Mouse (Mus musculus): ENCODE results near the gene Pde2a. TPM values are rescaled to one million over a fixed set of nuclear protein-coding genes. Genes with fewer than 3 reads are reported as not detected.

Pde2a gene
- total and polyA plus RNA-seq, 2 experiments from 2014 or later, result 33.8 to 53.9 TPM

- no peak for TF ChIP-seq CTCF (IDR thresholded peaks at IDR 0.05)
Observed at GRCm38 (mm10) chr7:101503803-101504202, 82.3 kb downstream of the Pde2a start.

GRCm38 (mm10) chr7:101504507-101504906 is 83.0 kb downstream of the Pde2a start:
- Histone ChIP-seq H3K36me3 (ENCODE audit: insufficient read depth, low read length) (peaks cover 5% of the 10 kb centered on the region; the same call in 1 of the 2 replicates), H3K9ac (replicated peaks; ENCODE audit: low read length, poor library complexity, severe bottlenecking) (peak overlapping the region; percentile 19; the same call in 1 of the 2 replicates), H3K4me3 (ENCODE audit: low read depth, low read length) (peak overlapping the region; percentile 17), H3K9me3 (ENCODE audit: low read length) (no peaks in the 10 kb centered on the region), H3K4me1 (ENCODE audit: insufficient read depth, low read length) (no peaks in the 10 kb centered on the region), H3K27ac (ENCODE audit: low read depth, low read length) (no peak overlapping the region), H3K27me3 (ENCODE audit: insufficient read depth, low read length) (peaks cover 7% of the 10 kb centered on the region; the same call in 1 of the 2 replicates), H3K4me2 (ENCODE audit: low read depth, low read length, poor library complexity, severe bottlenecking) (peak overlapping the region; percentile 42)
- 14% methylated on average over 24 of the region's 24 CpGs for WGBS
- ATAC-seq (ENCODE audit: low FRiP score), result no peak
- DNase-seq (ENCODE audit: low spot score), result no peak
- no peak for TF ChIP-seq CTCF (IDR thresholded peaks at IDR 0.05)

More at GRCm38 (mm10) chr7:101503803-101504202, 82.3 kb downstream of the Pde2a start:
- Histone ChIP-seq H3K9ac (replicated peaks; ENCODE audit: low read length, poor library complexity, severe bottlenecking) (0 out of 2 replicates have a peak overlapping the region, but pooled peaks have one; percentile 19), H3K4me2 (ENCODE audit: low read depth, low read length, poor library complexity, severe bottlenecking) (no peak overlapping the region), H3K27me3 (ENCODE audit: insufficient read depth, low read length) (peaks cover 7% of the 10 kb centered on the region; the same call in 1 of the 2 replicates), H3K27ac (ENCODE audit: low read depth, low read length) (no peak overlapping the region), H3K36me3 (ENCODE audit: insufficient read depth, low read length) (peaks cover 5% of the 10 kb centered on the region; the same call in 1 of the 2 replicates), H3K4me1 (ENCODE audit: insufficient read depth, low read length) (no peaks in the 10 kb centered on the region), H3K4me3 (ENCODE audit: low read depth, low read length) (no peak overlapping the region), H3K9me3 (ENCODE audit: low read length) (no peaks in the 10 kb centered on the region)
- WGBS, result 49% methylated on average over 7 of the region's 7 CpGs
- DNase-seq (ENCODE audit: low spot score), result no peak
- ATAC-seq (ENCODE audit: low FRiP score), result no peak

DNA sequence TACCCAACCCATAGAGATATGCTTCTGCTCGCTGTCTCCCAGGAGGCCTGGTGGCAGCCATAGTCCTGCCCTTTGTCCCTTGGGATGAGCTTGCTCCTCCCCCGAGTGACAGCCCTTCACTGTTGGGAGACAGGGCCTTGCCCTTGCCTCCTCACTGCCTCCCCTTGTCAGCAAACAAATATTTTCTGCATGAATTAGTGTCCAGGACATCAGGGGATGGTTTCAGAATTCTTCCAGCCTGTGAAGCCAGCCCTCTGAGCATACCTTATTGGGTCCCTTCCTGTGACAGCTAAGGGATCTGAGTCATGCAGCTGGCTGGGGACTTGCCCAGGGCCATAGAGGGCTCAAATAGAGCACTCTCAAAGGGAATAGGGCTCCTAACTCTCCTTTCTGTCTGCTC is 87.7 kb downstream of the Pde2a start:
- Histone ChIP-seq H3K36me3 (ENCODE audit: insufficient read depth, low read length) (peaks cover 8% of the 10 kb centered on the region), H3K4me1 (ENCODE audit: insufficient read depth, low read length) (no peaks in the 10 kb centered on the region), H3K4me3 (ENCODE audit: low read depth, low read length) (no peak overlapping the region), H3K9me3 (ENCODE audit: low read length) (no peaks in the 10 kb centered on the region), H3K9ac (replicated peaks; ENCODE audit: low read length, poor library complexity, severe bottlenecking) (no peak overlapping the region), H3K4me2 (ENCODE audit: low read depth, low read length, poor library complexity, severe bottlenecking) (no peak overlapping the region), H3K27ac (ENCODE audit: low read depth, low read length) (no peak overlapping the region), H3K27me3 (ENCODE audit: insufficient read depth, low read length) (peaks cover 2% of the 10 kb centered on the region; the same call in 1 of the 2 replicates)
- 54% methylated on average over 2 of the region's 2 CpGs for WGBS
- ATAC-seq (ENCODE audit: low FRiP score) (no peak), DNase-seq (ENCODE audit: low spot score) (no peak)
- no peak for TF ChIP-seq CTCF (IDR thresholded peaks at IDR 0.05)

- TF ChIP-seq CTCF (IDR thresholded peaks at IDR 0.05), result no peak
Observed at GRCm38 (mm10) chr7:101513655-101514054, 92.2 kb downstream of the Pde2a start.

DNA sequence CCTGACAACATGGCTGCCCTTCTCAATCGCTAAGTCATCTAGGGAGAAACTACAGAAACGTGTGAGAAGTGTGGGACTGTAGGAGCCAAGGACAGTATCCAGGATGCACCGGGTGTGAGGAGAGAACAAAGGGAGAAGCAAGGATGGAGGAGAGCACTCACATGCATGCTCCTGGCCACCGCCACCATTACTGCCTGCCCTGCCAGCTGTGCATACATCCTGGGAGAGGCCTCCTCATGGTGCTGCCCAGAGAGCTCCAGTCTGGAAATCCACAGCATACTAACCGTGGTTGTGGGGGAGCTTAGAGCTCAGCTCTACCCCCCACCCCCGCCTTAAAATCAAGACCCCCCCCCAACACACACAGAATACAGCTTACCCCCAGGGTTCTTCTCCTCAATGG is 93.3 kb downstream of the Pde2a start:
- no peak for TF ChIP-seq CTCF (IDR thresholded peaks at IDR 0.05)
- Histone ChIP-seq H3K4me3 (ENCODE audit: low read depth, low read length) (no peak overlapping the region), H3K36me3 (ENCODE audit: insufficient read depth, low read length) (peaks cover 4% of the 10 kb centered on the region; the same call in 1 of the 2 replicates)

More at GRCm38 (mm10) chr7:101513655-101514054, 92.2 kb downstream of the Pde2a start:
- Histone ChIP-seq H3K9ac (replicated peaks; ENCODE audit: low read length, poor library complexity, severe bottlenecking) (no peak overlapping the region), H3K9me3 (ENCODE audit: low read length) (no peaks in the 10 kb centered on the region), H3K27ac (ENCODE audit: low read depth, low read length) (no peak overlapping the region), H3K36me3 (ENCODE audit: insufficient read depth, low read length) (peaks cover 4% of the 10 kb centered on the region; the same call in 1 of the 2 replicates), H3K4me1 (ENCODE audit: insufficient read depth, low read length) (no peaks in the 10 kb centered on the region), H3K27me3 (ENCODE audit: insufficient read depth, low read length) (no peaks in the 10 kb centered on the region), H3K4me3 (ENCODE audit: low read depth, low read length) (no peak overlapping the region), H3K4me2 (ENCODE audit: low read depth, low read length, poor library complexity, severe bottlenecking) (no peak overlapping the region)
- ATAC-seq (ENCODE audit: low FRiP score) (no peak), DNase-seq (ENCODE audit: low spot score) (peak; percentile 70)
- WGBS, result 54% methylated on average over 7 of the region's 7 CpGs

DNA sequence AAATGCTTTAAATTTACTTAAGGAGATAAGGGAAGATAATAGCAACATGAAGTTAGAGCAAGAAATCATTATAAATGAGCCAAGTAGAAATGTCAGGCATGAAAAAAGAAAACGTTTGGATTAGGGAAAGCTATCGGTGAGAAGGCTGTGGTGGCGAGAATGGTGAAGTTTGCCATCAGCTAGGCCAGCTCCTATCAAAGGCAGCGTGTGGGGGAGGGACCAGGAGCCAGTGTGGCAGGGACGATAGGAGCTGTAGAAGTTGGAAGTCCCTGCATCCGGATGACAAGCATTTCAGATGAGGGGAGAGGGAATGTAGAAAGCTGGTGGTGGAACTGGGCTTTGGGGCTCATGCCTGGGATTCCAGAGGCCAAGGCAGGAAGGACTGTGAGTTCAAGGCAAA is 93.8 kb downstream of the Pde2a start:
- 29% methylated on average over 6 of the region's 6 CpGs for WGBS
- ATAC-seq (ENCODE audit: low FRiP score), result no peak
- no peak for TF ChIP-seq CTCF (IDR thresholded peaks at IDR 0.05)

More for the DNA sequence above, 93.3 kb downstream of the Pde2a start:
- ATAC-seq (ENCODE audit: low FRiP score) (no peak), DNase-seq (ENCODE audit: low spot score) (no peak)
- whole genome bisulfite sequencing, result 73% methylated on average over 6 of the region's 6 CpGs
- Histone ChIP-seq H3K27ac (ENCODE audit: low read depth, low read length) (no peak overlapping the region), H3K4me2 (ENCODE audit: low read depth, low read length, poor library complexity, severe bottlenecking) (no peak overlapping the region), H3K4me1 (ENCODE audit: insufficient read depth, low read length) (no peaks in the 10 kb centered on the region), H3K9me3 (ENCODE audit: low read length) (no peaks in the 10 kb centered on the region), H3K27me3 (ENCODE audit: insufficient read depth, low read length) (no peaks in the 10 kb centered on the region), H3K9ac (replicated peaks; ENCODE audit: low read length, poor library complexity, severe bottlenecking) (no peak overlapping the region)

More for the DNA sequence above, 93.8 kb downstream of the Pde2a start:
- no peak overlapping the region for H3K9ac ChIP-seq (replicated peaks; ENCODE audit: low read length, poor library complexity, severe bottlenecking)
- no peak overlapping the region for H3K27ac ChIP-seq (ENCODE audit: low read depth, low read length)
- H3K4me1 ChIP-seq (ENCODE audit: insufficient read depth, low read length), result no peaks in the 10 kb centered on the region
- H3K36me3 ChIP-seq (ENCODE audit: insufficient read depth, low read length), result peaks cover 4% of the 10 kb centered on the region; the same call in 1 of the 2 replicates
- H3K4me2 ChIP-seq (ENCODE audit: low read depth, low read length, poor library complexity, severe bottlenecking), result no peak overlapping the region
- no peak for DNase-seq (ENCODE audit: low spot score)
- no peaks in the 10 kb centered on the region for H3K9me3 ChIP-seq (ENCODE audit: low read length)
- no peak overlapping the region for H3K4me3 ChIP-seq (ENCODE audit: low read depth, low read length)
- H3K27me3 ChIP-seq (ENCODE audit: insufficient read depth, low read length), result no peaks in the 10 kb centered on the region

Data from midbrain, postnatal 0 days (tissue).